Mouse (Mus musculus) heart, postnatal 0 days (tissue): ENCODE data around the gene Esyt3.

Source experiments
- CTCF ChIP-seq: IDR thresholded peaks from 2 replicates; pipeline ENCODE4 v1.5.1; 2016; ENCODE audit warnings: antibody characterized with exemption, control low read depth, low read depth
- EP300 ChIP-seq: IDR thresholded peaks from 2 replicates; pipeline ENCODE4 v1.6.1; 2016; ENCODE audit warnings: antibody characterized with exemption, low read depth

DNA sequence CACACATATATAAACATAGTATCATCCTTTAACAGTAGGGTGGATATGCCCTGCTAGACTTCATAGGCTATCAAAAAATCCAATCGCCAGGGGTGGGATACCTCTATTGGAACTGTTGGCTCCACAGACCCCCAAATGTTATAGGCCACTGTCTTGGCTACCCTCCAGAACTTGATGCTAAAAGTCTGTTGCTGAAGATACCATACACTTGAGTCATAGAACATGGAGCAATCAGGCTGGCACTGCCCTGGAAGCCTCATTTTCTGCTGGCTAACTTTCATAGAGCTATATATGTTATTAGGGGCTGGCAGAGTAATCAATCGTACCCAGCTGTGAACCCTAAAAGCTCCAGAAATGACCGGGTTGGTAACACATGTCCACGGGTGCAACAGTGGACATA lies 32.4 kb downstream of the Esyt3 start:
- TF ChIP-seq CTCF (no peak), EP300 (no peak)
